Mouse (Mus musculus) megakaryocyte, embryonic 14.5 days (primary cell): ENCODE measurements around the gene Dlgap3.

Experiments
- FLI1 ChIP-seq: IDR thresholded peaks from 2 replicates; pipeline ENCODE4 v1.6.1; 2012; ENCODE audit warnings: low read length, inconsistent platforms, mixed read lengths
- GATA1 ChIP-seq: IDR thresholded peaks from 3 replicates; pipeline ENCODE4 v1.6.1; 2012; ENCODE audit warnings: mixed read lengths, low read length, inconsistent platforms, borderline replicate concordance

DNA sequence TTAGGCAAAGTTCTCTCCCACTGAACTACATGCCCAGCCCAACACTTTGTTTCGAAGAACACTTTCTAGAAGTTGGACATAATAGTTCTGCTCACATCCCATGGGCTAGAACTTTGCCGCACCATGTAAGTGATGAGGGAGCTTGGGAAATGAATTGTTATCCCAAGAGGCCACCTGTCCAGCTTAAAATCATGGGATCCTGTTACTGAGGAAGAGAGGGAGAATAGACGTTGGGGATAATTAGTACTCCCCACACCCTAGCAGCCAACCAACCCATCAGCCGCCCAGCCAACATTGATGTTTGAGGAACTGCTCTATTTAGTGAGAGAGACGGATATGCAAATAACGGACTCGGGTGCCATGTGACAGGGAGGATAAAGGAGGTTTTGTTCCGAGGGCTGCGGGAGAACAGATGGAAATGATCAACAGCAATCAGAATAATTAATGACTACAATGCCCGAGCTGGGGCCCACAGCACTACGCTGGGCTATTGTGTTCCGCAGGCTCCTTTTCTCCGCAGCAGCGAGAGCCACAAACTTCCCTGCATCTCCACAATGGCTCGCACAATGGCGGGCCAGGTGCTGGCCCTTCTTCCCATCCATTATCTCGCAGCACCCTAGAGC lies 58.2 kb downstream of the Dlgap3 start:
- TF ChIP-seq GATA1 = no peak
- TF ChIP-seq FLI1 = no peak
